Mouse (Mus musculus) C2C12 (cell line): ENCODE measurements at regions not wholly inside any gene's neighbourhood (a gene's known extent, or its start where the extent isn't known, plus 50 kb on each side); places are given as distances from the start of the nearest gene placed in this dataset.

ENCODE experiments used
- CEBPB ChIP-seq: IDR thresholded peaks from one replicate; pipeline ENCODE4 v1.6.1; 2011; ENCODE audit warnings: low read depth, mild to moderate bottlenecking, control low read depth, moderate library complexity
- CTCF ChIP-seq: IDR thresholded peaks from one replicate; pipeline ENCODE4 v1.5.1; 2011; ENCODE audit not compliant: control insufficient read depth, insufficient read depth, insufficient read length
- MAX ChIP-seq: IDR thresholded peaks from one replicate; pipeline ENCODE4 v1.6.1; 2011; ENCODE audit warnings: mild to moderate bottlenecking, control low read depth
- MYOD1 ChIP-seq: IDR thresholded peaks from one replicate; pipeline ENCODE4 v1.6.1; 2011; ENCODE audit warnings: low read depth; ENCODE audit not compliant: control insufficient read depth, insufficient read length
- MYOG ChIP-seq: IDR thresholded peaks from one replicate; pipeline ENCODE4 v1.6.1; 2011; ENCODE audit not compliant: control insufficient read depth, insufficient read length; ENCODE audit errors: extremely low read depth
- USF1 ChIP-seq: IDR thresholded peaks from one replicate; pipeline ENCODE4 v1.6.1; 2011; ENCODE audit warnings: low read depth, mild to moderate bottlenecking, control low read depth, moderate library complexity

- TF ChIP-seq CTCF (no peak), USF1 (no peak), MAX (no peak), MYOG (no peak), CEBPB (no peak), MYOD1 (no peak)
Measured at GRCm38 (mm10) chr16:93511517-93511916, 92.3 kb downstream of the Setd4 start.
